11 mouse cellular contexts compared by ENCODE assay signal in the genomic region with DNA sequence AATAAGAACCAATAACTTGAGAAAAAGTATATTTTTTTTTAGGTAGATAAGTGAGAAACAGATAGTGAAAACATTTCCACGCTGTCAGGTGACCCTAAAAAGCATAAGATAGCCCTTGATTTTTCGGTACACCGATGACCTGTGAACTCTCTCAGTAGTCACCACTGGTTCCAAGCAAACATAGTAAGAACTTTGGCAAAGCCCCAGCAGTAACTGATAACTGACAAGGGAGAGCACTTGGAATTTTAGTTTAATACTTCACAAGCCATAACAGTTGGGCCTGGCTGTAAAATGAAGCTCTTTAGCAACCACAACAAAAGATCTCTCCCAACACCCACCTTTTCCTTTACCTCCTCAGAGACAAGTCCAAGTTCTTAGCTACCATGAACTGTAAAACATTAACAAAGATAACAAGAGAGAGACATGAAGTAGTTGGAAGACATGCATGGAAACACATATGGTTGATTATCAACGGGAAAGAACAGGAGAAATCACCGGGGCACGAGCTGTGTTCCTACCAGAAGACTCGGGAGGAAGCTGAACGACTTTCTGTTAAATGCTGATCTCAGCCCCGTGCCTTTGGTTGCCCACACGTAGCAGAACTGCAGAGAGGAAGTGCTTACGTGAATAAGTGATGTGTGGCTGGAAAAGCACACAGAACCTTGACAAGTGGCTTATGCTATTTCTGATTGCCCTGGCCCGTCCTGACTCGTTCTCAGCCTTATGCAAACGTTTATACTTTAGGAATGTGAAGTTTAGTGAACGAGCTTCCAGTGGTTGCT. TPM values are rescaled to one million over a fixed set of nuclear protein-coding genes. Genes with fewer than 3 reads are reported as not detected.
DNase-seq lines count a peak whose midpoint lies in the region; ATAC-seq and TF ChIP-seq lines count a peak whose summit lies in the region.
"Had no signal": no experiment of that assay in that cellular context is flagged by ENCODE, and none has a peak within 500 bp of the region (broad histone marks: within the 10 kb centered on the region; RNA-seq: fewer than 3 reads in every experiment).

No protein-coding gene starts in this region.

- DNase-seq in embryonic facial prominence, embryonic 14.5 days (ENCODE audit: low spot score), result peak; percentile 53
- DNase-seq in embryonic facial prominence, embryonic 10.5 days (ENCODE audit: low spot score), result no peak
- no peak for DNase-seq in stomach, postnatal 0 days (ENCODE audit: low spot score)
- DNase-seq in right cerebral cortex, postnatal 25 days, result no peak
- no peak for DNase-seq in left cerebral cortex, postnatal 36 days (ENCODE audit: low spot score in 2 of 2)
- no peak for DNase-seq in right cerebral cortex, adult 2 months (ENCODE audit: low spot score in 2 of 2)
- DNase-seq: heart, adult 2 months; right cerebral cortex, postnatal 14 days had no signal

- H3K9me3 ChIP-seq in embryonic facial prominence, embryonic 14.5 days (ENCODE audit: control insufficient read depth, low read length), result no peaks in the 10 kb centered on the region
- no peaks in the 10 kb centered on the region for H3K9me3 ChIP-seq in embryonic facial prominence, embryonic 10.5 days
- H3K9me3 ChIP-seq in stomach, embryonic 16.5 days (replicated peaks; ENCODE audit: control insufficient read depth, low read length), result no peaks in the 10 kb centered on the region
- H3K9me3 ChIP-seq in stomach, postnatal 0 days (ENCODE audit: control insufficient read depth, low read length), result no peaks in the 10 kb centered on the region

- WGBS in embryonic facial prominence, embryonic 14.5 days, result 49% methylated on average over 15 of the region's 15 CpGs
- 79% methylated on average over 15 of the region's 15 CpGs for WGBS in embryonic facial prominence, embryonic 10.5 days
- 45% methylated on average over 15 of the region's 15 CpGs for WGBS in stomach, embryonic 16.5 days
- WGBS in stomach, postnatal 0 days, result 42% methylated on average over 15 of the region's 15 CpGs

- intact Hi-C loops in left cerebral cortex, postnatal 36 days (cut with DNase I), result loop anchor here (5.0 kb wide), 1 partner anchor 43 kb away; no protein-coding TSS in a partner anchor

- no peak for TF ChIP-seq EP300 in stomach, postnatal 0 days (optimal IDR thresholded peaks at IDR 0.05)

- H3K4me1 ChIP-seq in embryonic facial prominence, embryonic 14.5 days (ENCODE audit: control insufficient read depth, insufficient read depth, low read length), result no peaks in the 10 kb centered on the region
- H3K4me1 ChIP-seq in embryonic facial prominence, embryonic 10.5 days, result 0 out of 2 replicates have a peak, but pooled peaks cover 5% of the 10 kb centered on the region
- 0 out of 2 replicates have a peak, but pooled peaks cover 8% of the 10 kb centered on the region for H3K4me1 ChIP-seq in stomach, embryonic 16.5 days (ENCODE audit: control insufficient read depth, insufficient read depth, low read length)
- no peaks in the 10 kb centered on the region for H3K4me1 ChIP-seq in stomach, postnatal 0 days (replicated peaks; ENCODE audit: control insufficient read depth, insufficient read depth)

- no peak overlapping the region for H3K9ac ChIP-seq in embryonic facial prominence, embryonic 14.5 days (ENCODE audit: low read depth, low read length)
- no peak overlapping the region for H3K9ac ChIP-seq in stomach, embryonic 16.5 days (ENCODE audit: low read length)
- H3K9ac ChIP-seq in stomach, postnatal 0 days (ENCODE audit: low read length), result no peak overlapping the region

- no peak for TF ChIP-seq CTCF in stomach, postnatal 0 days (IDR thresholded peaks at IDR 0.05; ENCODE audit: low read depth)

- H3K4me2 ChIP-seq in embryonic facial prominence, embryonic 14.5 days (ENCODE audit: low read depth, low read length), result no peak overlapping the region
- no peak overlapping the region for H3K4me2 ChIP-seq in stomach, embryonic 16.5 days (ENCODE audit: low read depth, low read length)
- H3K4me2 ChIP-seq in stomach, postnatal 0 days (replicated peaks; ENCODE audit: low read depth), result no peak overlapping the region

- no peaks in the 10 kb centered on the region for H3K27me3 ChIP-seq in embryonic facial prominence, embryonic 14.5 days (replicated peaks; ENCODE audit: control insufficient read depth, insufficient read depth, low read length)
- H3K27me3 ChIP-seq in embryonic facial prominence, embryonic 10.5 days (replicated peaks; ENCODE audit: low read depth, poor library complexity, severe bottlenecking), result no peaks in the 10 kb centered on the region
- H3K27me3 ChIP-seq in stomach, embryonic 16.5 days (ENCODE audit: control insufficient read depth, insufficient read depth, low read length), result no peaks in the 10 kb centered on the region
- H3K27me3 ChIP-seq in stomach, postnatal 0 days (ENCODE audit: control insufficient read depth, insufficient read depth, low read length), result no peaks in the 10 kb centered on the region

- H3K27ac ChIP-seq in embryonic facial prominence, embryonic 14.5 days (replicated peaks; ENCODE audit: low read depth, low read length), result no peak overlapping the region
- H3K27ac ChIP-seq in embryonic facial prominence, embryonic 10.5 days (replicated peaks), result no peak overlapping the region
- peak overlapping the region; percentile 19; the same call in 1 of the 2 replicates for H3K27ac ChIP-seq in stomach, embryonic 16.5 days (ENCODE audit: low read length)
- H3K27ac ChIP-seq in stomach, postnatal 0 days (replicated peaks), result no peak overlapping the region
- H3K27ac ChIP-seq: heart, adult 2 months had no signal

- H3K4me3 ChIP-seq in embryonic facial prominence, embryonic 14.5 days (ENCODE audit: low read depth, low read length), result no peak overlapping the region
- H3K4me3 ChIP-seq in embryonic facial prominence, embryonic 10.5 days, result no peak overlapping the region
- no peak overlapping the region for H3K4me3 ChIP-seq in stomach, embryonic 16.5 days (replicated peaks; ENCODE audit: low read length)
- H3K4me3 ChIP-seq in stomach, postnatal 0 days (ENCODE audit: low read depth, low read length), result no peak overlapping the region
- H3K4me3 ChIP-seq: heart, adult 2 months; layer of hippocampus, adult 2 months had no signal

- no peak for ATAC-seq in embryonic facial prominence, embryonic 14.5 days (ENCODE audit: low read depth)
- ATAC-seq in stomach, embryonic 16.5 days (ENCODE audit: insufficient read depth, low FRiP score), result no peak
- ATAC-seq in stomach, postnatal 0 days (ENCODE audit: low FRiP score, low TSS enrichment), result no peak
- ATAC-seq in megakaryocyte, adult 5-6 weeks (ENCODE audit: poor library complexity, severe bottlenecking), result peak; percentile 71

- no peaks in the 10 kb centered on the region for H3K36me3 ChIP-seq in embryonic facial prominence, embryonic 14.5 days (ENCODE audit: control insufficient read depth, insufficient read depth, low read length)
- H3K36me3 ChIP-seq in embryonic facial prominence, embryonic 10.5 days (replicated peaks), result peaks cover 6% of the 10 kb centered on the region; the same call in 1 of the 2 replicates
- no peaks in the 10 kb centered on the region for H3K36me3 ChIP-seq in stomach, embryonic 16.5 days (ENCODE audit: control insufficient read depth, insufficient read depth, low read length)
- H3K36me3 ChIP-seq in stomach, postnatal 0 days (ENCODE audit: control insufficient read depth, insufficient read depth, low read length), result no peaks in the 10 kb centered on the region

RNA-seq across cellular contexts. Expression of a gene that starts 53.8 kb away (rescaled TPM):
- polyA plus RNA-seq in embryonic facial prominence, embryonic 14.5 days (2014; fragmentation: Nextera tagmentation; extraction: Ambion mirVana), result 10.3 and 10.5 TPM in 2 replicates
- polyA plus RNA-seq in embryonic facial prominence, embryonic 10.5 days (2016; fragmentation: Nextera tagmentation; extraction: Ambion mirVana), result 6.1 and 7.0 TPM in 2 replicates
- 8.1 and 8.5 TPM in 2 replicates for polyA plus RNA-seq in stomach, embryonic 16.5 days (2015; fragmentation: Nextera tagmentation; extraction: Ambion mirVana)
- 5.4 and 5.5 TPM in 2 replicates for polyA plus RNA-seq in stomach, postnatal 0 days (2015; fragmentation: Nextera tagmentation; extraction: Ambion mirVana)
- 3.9 and 6.2 TPM in 2 replicates for total RNA-seq in megakaryocyte, adult 5-6 weeks (2015)
- total RNA-seq in megakaryocyte, adult 5-6 weeks (2017), result 2.5 and 4.6 TPM in 2 replicates
- total RNA-seq in left cerebral cortex, postnatal 36 days (2021), result 10 to 100 TPM; 14.9 to 16.9 TPM
